Mouse (Mus musculus) erythroblast, embryonic 14.5 days (primary cell): ENCODE data around the gene Pam16. TPM values are rescaled to one million over a fixed set of nuclear protein-coding genes. Genes with fewer than 3 reads are reported as not detected.

Experiments used
- H3K27me3 ChIP-seq: 2 replicates; pipeline ENCODE4 v1.6.1; 2012; ENCODE audit warnings: inconsistent platforms; ENCODE audit not compliant: control insufficient read depth
- H3K36me3 ChIP-seq: 2 replicates; pipeline ENCODE4 v1.6.1; 2012; ENCODE audit warnings: mild to moderate bottlenecking, inconsistent platforms; ENCODE audit not compliant: control insufficient read depth
- H3K4me1 ChIP-seq: 2 replicates; pipeline ENCODE4 v1.6.1; 2012; ENCODE audit warnings: inconsistent platforms; ENCODE audit not compliant: control insufficient read depth
- H3K4me3 ChIP-seq: replicated peaks from 2 replicates; pipeline ENCODE3; 2012; ENCODE audit warnings: moderate library complexity, mild to moderate bottlenecking, inconsistent platforms
- H3K9me3 ChIP-seq: 2 replicates; pipeline ENCODE4 v1.6.1; 2012; ENCODE audit warnings: low read length, inconsistent platforms, mixed read lengths; ENCODE audit not compliant: control insufficient read depth
- GATA1 ChIP-seq: IDR thresholded peaks from 2 replicates; pipeline ENCODE4 v1.6.1; 2012; ENCODE audit warnings: low read length, inconsistent platforms, mixed read lengths
- TAL1 ChIP-seq: IDR thresholded peaks from 3 replicates; pipeline ENCODE4 v1.6.1; 2012; ENCODE audit warnings: low read length, inconsistent platforms, mixed read lengths
- polyA plus RNA-seq: library from polyadenylated mRNA; stranded (reverse); fragments of >175 nt; gene quantifications from 2 replicates; pipeline ENCODE4 v1.2.3, GENCODE M21; 2012

Gene Pam16
- polyA plus RNA-seq, 1 experiment: 15.1 TPM

DNA sequence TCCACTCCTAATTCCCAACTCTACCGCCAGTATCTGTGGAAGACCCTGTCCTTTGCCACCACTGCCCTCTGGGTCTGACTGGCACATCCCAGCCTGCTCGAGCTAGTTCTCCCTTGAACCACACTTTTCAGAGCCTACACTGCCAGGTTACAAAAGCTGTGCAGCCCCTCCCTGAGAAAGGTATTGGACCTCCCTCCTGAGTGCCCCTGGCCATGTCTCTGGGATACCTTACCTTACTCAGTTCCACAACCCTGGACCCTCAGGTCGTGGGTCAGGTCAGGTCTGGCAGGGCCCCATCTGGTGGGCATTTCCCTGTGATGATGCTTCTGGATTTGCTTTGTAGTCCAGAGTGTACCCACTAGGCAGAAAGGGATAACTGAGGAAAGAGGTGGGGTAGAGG, 25.2 kb downstream of the Pam16 start:
- TF ChIP-seq GATA1 (no peak), TAL1 (no peak)
- Histone ChIP-seq H3K36me3 (no peaks in the 10 kb centered on the region), H3K4me3 (no peak overlapping the region), H3K27me3 (peaks cover 31% of the 10 kb centered on the region), H3K4me1 (peaks cover 19% of the 10 kb centered on the region), H3K9me3 (peaks cover 3% of the 10 kb centered on the region; the same call in 1 of the 2 replicates)

DNA sequence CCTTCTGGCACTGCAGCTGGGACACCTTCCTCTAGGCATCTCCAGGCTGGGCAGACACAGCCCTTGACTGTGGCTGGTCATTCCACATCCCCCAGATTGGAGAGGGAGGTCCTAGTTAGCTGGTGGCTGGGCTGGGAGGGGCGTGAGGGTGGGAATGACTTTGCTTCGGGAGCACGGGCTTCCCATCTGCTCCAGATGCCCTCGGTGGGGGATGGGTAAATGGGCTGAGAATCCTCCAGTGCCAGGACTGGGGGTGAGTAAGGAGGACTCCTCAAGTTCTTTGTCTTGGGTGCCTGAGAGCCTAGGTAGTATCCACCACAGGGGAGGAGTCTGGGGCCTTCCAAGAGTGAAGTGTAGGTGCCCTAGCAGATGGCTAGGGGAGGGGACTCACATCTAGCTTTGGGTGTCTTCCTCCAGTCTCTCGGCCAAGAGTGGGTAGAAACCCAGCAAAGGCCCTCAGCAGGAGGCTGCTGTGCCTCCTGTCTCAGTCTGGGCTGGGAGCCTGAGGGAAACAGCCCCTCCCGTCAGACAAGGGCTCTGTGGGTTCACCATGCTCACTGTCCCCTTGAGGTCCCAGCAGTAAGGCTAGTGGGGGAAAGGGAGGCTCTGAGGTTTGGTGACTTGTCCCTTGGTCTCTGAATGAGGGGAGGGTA, 25.8 kb downstream of the Pam16 start:
- Histone ChIP-seq H3K27me3 (peaks cover 37% of the 10 kb centered on the region), H3K4me3 (no peak overlapping the region), H3K4me1 (peaks cover 19% of the 10 kb centered on the region), H3K9me3 (peaks cover 3% of the 10 kb centered on the region; the same call in 1 of the 2 replicates), H3K36me3 (no peaks in the 10 kb centered on the region)
- TF ChIP-seq TAL1 (no peak), GATA1 (no peak)

DNA sequence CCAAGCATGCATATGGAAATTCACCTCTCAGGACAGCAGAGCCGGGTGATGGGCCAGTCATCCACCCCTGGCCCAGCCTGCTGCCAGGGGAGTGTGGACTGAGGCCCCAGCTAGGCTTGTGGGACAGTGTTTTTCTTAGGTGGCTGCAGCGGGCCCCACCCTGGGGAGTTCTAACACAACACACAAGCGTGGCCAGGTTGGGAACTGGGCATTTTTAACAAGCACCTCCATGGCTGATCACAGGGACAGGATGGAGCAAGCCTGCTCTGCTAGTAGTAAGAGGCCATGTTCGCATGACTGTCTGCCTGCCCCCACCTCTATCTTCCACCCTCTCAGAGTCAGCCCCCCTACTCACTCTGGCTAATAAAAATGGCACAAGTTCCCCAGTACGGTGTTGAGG, 26.7 kb downstream of the Pam16 start:
- H3K27me3 ChIP-seq: peaks cover 47% of the 10 kb centered on the region
- TF ChIP-seq TAL1 (no peak), GATA1 (no peak)
- no peaks in the 10 kb centered on the region for H3K36me3 ChIP-seq
- H3K9me3 ChIP-seq: peaks cover 3% of the 10 kb centered on the region; the same call in 1 of the 2 replicates
- no peak overlapping the region for H3K4me3 ChIP-seq
- H3K4me1 ChIP-seq: peaks cover 21% of the 10 kb centered on the region

DNA sequence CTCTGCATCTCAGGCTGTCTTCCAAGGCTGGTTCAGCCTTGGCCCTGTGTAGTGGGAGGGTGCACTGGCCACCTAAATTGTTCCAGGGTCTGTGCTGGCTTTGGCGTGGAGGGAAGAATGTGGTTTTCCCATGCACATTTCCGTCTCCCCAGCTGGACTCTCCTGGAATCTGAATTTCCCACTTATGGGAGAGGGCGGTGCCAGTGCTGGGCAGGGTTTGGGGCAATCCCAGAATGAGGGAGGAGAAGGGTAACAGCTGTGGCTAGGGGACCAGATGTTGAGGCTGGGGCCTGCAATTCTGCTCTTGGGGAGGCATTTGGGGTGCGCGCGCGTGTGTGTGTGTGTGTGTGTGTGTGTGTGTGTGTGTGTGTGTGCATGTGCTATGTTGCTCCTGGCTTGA, 27.5 kb downstream of the Pam16 start:
- Histone ChIP-seq H3K36me3 (no peaks in the 10 kb centered on the region), H3K4me1 (peaks cover 16% of the 10 kb centered on the region), H3K27me3 (peaks cover 54% of the 10 kb centered on the region), H3K9me3 (peaks cover 3% of the 10 kb centered on the region; the same call in 1 of the 2 replicates), H3K4me3 (no peak overlapping the region)
- TF ChIP-seq GATA1 (no peak), TAL1 (no peak)

DNA sequence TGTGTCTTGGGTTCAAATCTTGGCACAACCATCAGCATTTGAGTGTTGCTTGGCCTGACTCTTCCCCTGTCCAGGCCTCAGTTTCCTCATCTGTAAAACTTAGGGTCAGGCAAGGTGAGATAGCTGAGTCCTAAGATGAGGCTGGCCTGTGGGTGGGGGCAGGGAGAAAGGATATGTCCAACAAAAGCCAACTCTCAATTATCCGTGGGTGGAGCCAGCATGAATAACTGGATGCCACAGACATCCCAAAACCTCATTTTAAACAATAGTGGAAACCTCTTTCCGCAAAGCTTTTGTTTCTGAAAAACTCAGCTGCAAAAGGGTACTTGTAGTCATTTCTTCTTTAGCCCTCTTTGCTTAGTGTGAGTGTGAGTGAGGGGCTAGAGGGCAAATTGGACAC, 28.0 kb downstream of the Pam16 start:
- Histone ChIP-seq H3K4me3 (no peak overlapping the region), H3K9me3 (peaks cover 3% of the 10 kb centered on the region; the same call in 1 of the 2 replicates), H3K4me1 (peaks cover 12% of the 10 kb centered on the region), H3K36me3 (no peaks in the 10 kb centered on the region), H3K27me3 (peaks cover 59% of the 10 kb centered on the region)
- TF ChIP-seq GATA1 (no peak), TAL1 (no peak)

DNA sequence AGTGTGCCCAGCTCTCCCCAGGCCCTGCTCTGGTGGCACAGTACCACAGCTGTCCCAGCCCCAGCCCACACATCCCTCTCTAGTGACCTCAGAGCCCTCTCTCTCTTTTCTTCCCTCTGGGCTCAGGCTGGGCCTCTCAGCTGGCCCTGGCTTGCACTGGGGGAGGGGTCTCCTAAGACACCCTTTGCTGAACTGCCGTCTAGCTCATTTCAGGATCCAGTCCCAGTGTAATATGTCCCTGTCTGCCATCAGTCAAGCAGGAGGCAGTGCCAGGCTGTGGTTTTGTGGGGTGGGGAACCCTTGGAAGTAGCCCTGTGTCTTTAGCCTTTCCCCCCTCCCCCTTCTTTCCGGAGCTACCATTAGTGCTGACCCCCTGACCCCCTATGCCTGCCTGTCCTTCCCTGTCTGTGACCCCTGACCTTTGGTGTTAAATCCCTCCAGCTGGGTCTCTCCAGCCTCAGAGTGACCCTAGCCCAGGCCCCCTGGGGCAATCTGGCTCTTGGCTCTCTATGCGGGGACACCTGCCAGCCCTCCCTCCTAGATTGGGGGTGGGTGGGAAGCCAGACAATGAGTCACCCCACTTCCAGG, 28.6 kb downstream of the Pam16 start:
- TF ChIP-seq TAL1: no peak
- TF ChIP-seq GATA1: no peak
- H3K4me1 ChIP-seq: peaks cover 11% of the 10 kb centered on the region
- H3K9me3 ChIP-seq: peaks cover 3% of the 10 kb centered on the region; the same call in 1 of the 2 replicates
- H3K36me3 ChIP-seq: no peaks in the 10 kb centered on the region
- peaks cover 60% of the 10 kb centered on the region for H3K27me3 ChIP-seq
- H3K4me3 ChIP-seq: no peak overlapping the region

DNA sequence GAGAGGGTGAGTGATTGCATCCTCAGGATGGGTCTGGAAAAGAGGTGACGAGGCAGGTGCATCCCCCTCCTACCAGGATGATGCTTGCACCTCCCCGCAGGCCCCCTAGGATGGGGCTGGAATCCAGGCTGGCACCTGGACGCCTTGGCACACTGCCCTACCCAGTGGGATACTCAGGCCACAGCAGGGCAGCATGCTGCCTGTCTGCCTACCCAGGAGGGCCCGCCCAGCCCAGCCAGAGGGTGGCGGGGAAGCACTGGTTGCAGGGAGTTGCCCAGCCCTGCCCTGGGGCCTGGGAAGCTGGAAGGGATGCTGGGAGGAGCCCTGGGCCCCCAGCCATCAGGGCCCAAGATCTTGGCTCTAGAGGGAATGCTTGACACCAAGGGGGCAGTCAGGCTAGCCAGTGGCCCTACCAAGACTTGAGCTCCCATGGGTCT, 29.2 kb downstream of the Pam16 start:
- H3K9me3 ChIP-seq: peaks cover 3% of the 10 kb centered on the region; the same call in 1 of the 2 replicates
- H3K36me3 ChIP-seq: no peaks in the 10 kb centered on the region
- H3K4me3 ChIP-seq: peak overlapping the region; percentile 53
- H3K27me3 ChIP-seq: peaks cover 63% of the 10 kb centered on the region
- peaks cover 7% of the 10 kb centered on the region for H3K4me1 ChIP-seq
- no peak for TF ChIP-seq TAL1
- no peak for TF ChIP-seq GATA1

DNA sequence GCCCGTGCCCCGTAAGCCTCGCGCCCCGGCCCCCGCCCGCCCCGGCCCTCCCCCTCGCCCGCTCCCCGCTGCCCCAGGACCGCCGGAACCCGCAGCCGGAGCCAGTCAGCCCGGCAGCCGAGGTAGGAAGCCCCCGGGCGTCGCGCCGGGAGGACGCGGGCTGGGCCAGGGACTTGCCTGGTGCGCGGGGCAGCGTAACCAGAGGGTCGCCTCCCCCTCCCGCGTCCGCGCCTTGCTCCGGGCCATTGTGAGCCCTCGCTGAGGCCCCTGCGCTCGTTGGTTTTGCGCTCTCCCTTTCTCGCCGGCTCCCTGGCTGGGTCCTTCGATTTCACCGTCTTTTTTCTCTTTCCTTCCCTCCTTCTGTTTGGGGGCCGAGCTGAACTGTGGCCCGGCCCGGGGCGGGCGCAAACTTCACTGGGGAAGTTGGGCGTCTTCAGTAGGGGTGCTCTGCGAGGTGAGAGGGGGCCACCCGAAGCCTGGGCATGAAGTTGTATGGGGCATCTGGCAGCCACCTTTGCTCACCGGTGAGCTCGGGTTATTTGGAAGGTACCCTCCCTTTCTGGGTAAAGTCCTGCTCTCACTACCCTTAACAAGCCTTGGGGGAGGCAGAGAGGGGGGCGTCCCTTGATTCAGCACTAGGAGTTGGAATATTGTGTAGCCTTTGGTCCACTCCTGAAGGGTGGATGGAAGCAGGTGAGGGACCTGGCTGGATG, 29.8 kb downstream of the Pam16 start:
- Histone ChIP-seq H3K4me3 (peak overlapping the region; percentile 53), H3K4me1 (peaks cover 7% of the 10 kb centered on the region), H3K9me3 (peaks cover 3% of the 10 kb centered on the region; the same call in 1 of the 2 replicates), H3K27me3 (peaks cover 63% of the 10 kb centered on the region), H3K36me3 (no peaks in the 10 kb centered on the region)
- TF ChIP-seq TAL1 (no peak), GATA1 (no peak)
